Mouse (Mus musculus): ENCODE measurements around the gene Ajap1. TPM values are rescaled to one million over a fixed set of nuclear protein-coding genes. Genes with fewer than 3 reads are reported as not detected.

Gene Ajap1
- polyA plus RNA-seq, 1 experiment from 2014 or later, result 0.28 TPM

DNA sequence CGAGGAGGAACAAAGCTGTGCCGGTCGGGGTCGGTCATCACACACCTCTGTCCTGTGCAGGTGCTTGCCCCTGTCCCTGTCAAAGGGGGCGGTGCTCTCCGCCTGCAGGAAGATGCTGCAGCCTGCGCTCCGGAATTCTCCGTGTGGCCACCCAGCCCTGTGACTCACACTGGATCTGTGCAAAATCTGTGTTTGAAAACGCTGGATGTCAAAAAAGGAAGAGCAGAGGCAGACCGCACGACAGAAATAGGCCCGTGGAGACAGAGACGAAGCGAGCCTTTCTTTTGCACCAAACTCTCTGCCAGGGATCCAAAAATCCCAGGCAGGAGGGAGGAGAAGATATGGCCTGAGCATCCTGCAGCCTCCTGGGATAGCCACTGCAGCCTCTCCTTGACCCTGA is 22.7 kb downstream of the Ajap1 start:
- 70% methylated on average over 15 of the region's 15 CpGs for whole genome bisulfite sequencing
- no peaks in the 10 kb centered on the region for H3K27me3 ChIP-seq (ENCODE audit: control insufficient read depth, insufficient read depth, low read depth, low read length)
- H3K4me3 ChIP-seq (ENCODE audit: low read length), result no peak overlapping the region
- H3K9me3 ChIP-seq (ENCODE audit: control insufficient read depth, low read length), result no peaks in the 10 kb centered on the region
- no peak overlapping the region for H3K4me2 ChIP-seq (ENCODE audit: low read depth, low read length)
- H3K36me3 ChIP-seq (ENCODE audit: control insufficient read depth, insufficient read depth, low read length), result no peaks in the 10 kb centered on the region
- H3K27ac ChIP-seq (ENCODE audit: low read length), result no peak overlapping the region
- ATAC-seq (ENCODE audit: low read depth), result no peak
- no peak overlapping the region for H3K9ac ChIP-seq (ENCODE audit: low read length)
- H3K4me1 ChIP-seq (replicated peaks; ENCODE audit: control insufficient read depth, insufficient read depth, low read length), result no peaks in the 10 kb centered on the region

DNA sequence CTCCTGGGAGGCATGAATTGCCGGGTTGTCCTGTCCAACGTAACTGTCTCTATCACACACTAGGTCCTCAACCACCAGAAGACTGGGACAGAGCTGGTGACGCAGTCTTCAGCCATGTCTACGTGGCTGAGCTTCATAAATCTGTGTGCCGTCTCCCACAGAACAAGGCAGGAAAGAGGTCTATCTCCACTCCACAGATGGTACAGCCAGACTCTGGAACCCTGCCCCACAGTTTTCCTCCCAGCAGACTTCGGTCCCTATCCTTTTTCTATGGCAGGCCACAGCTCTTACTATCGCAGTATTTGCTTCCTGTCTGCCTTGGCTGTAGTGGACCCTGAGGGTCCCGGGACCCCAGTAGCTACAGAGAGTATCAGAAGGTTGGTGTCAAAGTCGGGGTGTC is 23.1 kb downstream of the Ajap1 start:
- no peak overlapping the region for H3K4me2 ChIP-seq (ENCODE audit: low read depth, low read length)
- no peaks in the 10 kb centered on the region for H3K4me1 ChIP-seq (replicated peaks; ENCODE audit: control insufficient read depth, insufficient read depth, low read length)
- ATAC-seq (ENCODE audit: low read depth), result no peak
- H3K27ac ChIP-seq (ENCODE audit: low read length), result no peak overlapping the region
- H3K4me3 ChIP-seq (ENCODE audit: low read length), result no peak overlapping the region
- 85% methylated on average over 9 of the region's 9 CpGs for WGBS
- H3K9me3 ChIP-seq (ENCODE audit: control insufficient read depth, low read length), result no peaks in the 10 kb centered on the region
- no peak overlapping the region for H3K9ac ChIP-seq (ENCODE audit: low read length)
- no peaks in the 10 kb centered on the region for H3K27me3 ChIP-seq (ENCODE audit: control insufficient read depth, insufficient read depth, low read depth, low read length)
- H3K36me3 ChIP-seq (ENCODE audit: control insufficient read depth, insufficient read depth, low read length), result no peaks in the 10 kb centered on the region

DNA sequence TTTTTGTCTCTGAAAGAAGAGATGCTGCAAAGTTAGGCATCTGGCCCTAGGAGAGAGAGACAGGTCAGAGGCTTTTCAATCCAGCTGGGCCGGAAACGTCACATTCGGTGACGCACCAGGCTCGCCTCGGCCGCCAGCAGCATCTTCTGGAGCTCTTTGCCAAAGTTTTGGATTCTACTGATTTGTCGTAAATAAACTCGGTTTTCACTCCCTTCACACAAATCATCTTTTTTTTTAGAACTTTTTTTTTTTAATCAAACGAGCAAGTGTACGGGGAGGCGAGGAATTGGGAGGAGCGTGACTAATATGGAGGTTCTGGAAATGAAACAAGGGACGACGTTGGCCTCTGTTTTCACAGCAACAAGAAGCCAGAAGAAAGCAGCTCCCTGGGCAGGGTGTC is 23.8 kb downstream of the Ajap1 start:
- ATAC-seq (ENCODE audit: low read depth), result no peak
- no peak overlapping the region for H3K27ac ChIP-seq (ENCODE audit: low read length)
- H3K36me3 ChIP-seq (ENCODE audit: control insufficient read depth, insufficient read depth, low read length), result no peaks in the 10 kb centered on the region
- H3K4me2 ChIP-seq (ENCODE audit: low read depth, low read length), result no peak overlapping the region
- 85% methylated on average over 15 of the region's 15 CpGs for WGBS
- no peak overlapping the region for H3K4me3 ChIP-seq (ENCODE audit: low read length)
- no peak overlapping the region for H3K9ac ChIP-seq (ENCODE audit: low read length)
- no peaks in the 10 kb centered on the region for H3K4me1 ChIP-seq (replicated peaks; ENCODE audit: control insufficient read depth, insufficient read depth, low read length)
- no peaks in the 10 kb centered on the region for H3K27me3 ChIP-seq (ENCODE audit: control insufficient read depth, insufficient read depth, low read depth, low read length)
- no peaks in the 10 kb centered on the region for H3K9me3 ChIP-seq (ENCODE audit: control insufficient read depth, low read length)

DNA sequence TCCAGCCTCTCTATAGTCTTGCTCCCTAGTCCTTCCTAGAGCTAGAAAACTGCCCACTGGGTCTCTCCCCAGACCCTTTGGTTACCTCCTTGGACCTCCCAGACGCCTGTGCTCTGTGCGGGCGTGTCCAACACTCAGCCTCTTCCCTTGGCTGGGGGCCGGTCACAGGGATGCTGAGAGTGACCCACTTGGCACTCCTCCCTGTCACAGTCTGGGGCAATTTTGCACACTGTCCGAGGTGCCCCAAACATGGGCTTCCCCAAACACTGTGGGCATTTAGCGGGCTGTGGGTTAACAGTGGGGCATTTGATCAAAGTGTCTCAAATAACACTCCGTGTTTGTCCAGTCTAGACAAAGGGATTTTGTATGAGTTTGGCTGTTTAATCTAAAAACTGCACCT is 29.1 kb downstream of the Ajap1 start:
- Histone ChIP-seq H3K27ac (ENCODE audit: low read length) (no peak overlapping the region), H3K36me3 (ENCODE audit: control insufficient read depth, insufficient read depth, low read length) (no peaks in the 10 kb centered on the region), H3K9me3 (ENCODE audit: control insufficient read depth, low read length) (no peaks in the 10 kb centered on the region), H3K4me1 (replicated peaks; ENCODE audit: control insufficient read depth, insufficient read depth, low read length) (no peaks in the 10 kb centered on the region), H3K27me3 (ENCODE audit: control insufficient read depth, insufficient read depth, low read depth, low read length) (no peaks in the 10 kb centered on the region), H3K4me2 (ENCODE audit: low read depth, low read length) (no peak overlapping the region), H3K4me3 (ENCODE audit: low read length) (no peak overlapping the region), H3K9ac (ENCODE audit: low read length) (no peak overlapping the region)
- WGBS, result 69% methylated on average over 7 of the region's 7 CpGs
- ATAC-seq (ENCODE audit: low read depth), result no peak

DNA sequence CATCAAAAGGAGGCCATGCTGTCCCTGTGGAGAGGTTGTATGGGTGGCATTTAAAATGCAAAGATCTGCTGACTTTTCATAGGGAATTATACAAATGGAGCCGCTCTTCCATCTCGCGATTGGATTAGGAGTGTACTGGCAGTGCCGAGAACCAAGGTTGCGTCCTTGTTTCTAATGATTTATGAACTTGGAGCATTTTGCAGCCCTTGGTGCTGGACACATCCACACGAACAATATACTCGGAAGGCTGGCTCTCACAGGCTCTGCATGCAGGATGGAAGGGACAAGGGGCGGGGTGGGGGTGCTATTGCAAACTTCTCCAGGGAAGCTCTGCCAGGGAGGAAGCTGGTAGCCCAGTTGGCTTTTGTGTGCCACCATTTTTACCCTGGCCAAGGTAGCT is 31.1 kb downstream of the Ajap1 start:
- no peaks in the 10 kb centered on the region for H3K9me3 ChIP-seq (ENCODE audit: control insufficient read depth, low read length)
- 82% methylated on average over 8 of the region's 8 CpGs for WGBS
- no peak overlapping the region for H3K27ac ChIP-seq (ENCODE audit: low read length)
- ATAC-seq (ENCODE audit: low read depth), result no peak
- H3K27me3 ChIP-seq (ENCODE audit: control insufficient read depth, insufficient read depth, low read depth, low read length), result no peaks in the 10 kb centered on the region
- H3K4me1 ChIP-seq (replicated peaks; ENCODE audit: control insufficient read depth, insufficient read depth, low read length), result no peaks in the 10 kb centered on the region
- H3K36me3 ChIP-seq (ENCODE audit: control insufficient read depth, insufficient read depth, low read length), result no peaks in the 10 kb centered on the region
- H3K4me2 ChIP-seq (ENCODE audit: low read depth, low read length), result no peak overlapping the region
- no peak overlapping the region for H3K4me3 ChIP-seq (ENCODE audit: low read length)
- no peak overlapping the region for H3K9ac ChIP-seq (ENCODE audit: low read length)

DNA sequence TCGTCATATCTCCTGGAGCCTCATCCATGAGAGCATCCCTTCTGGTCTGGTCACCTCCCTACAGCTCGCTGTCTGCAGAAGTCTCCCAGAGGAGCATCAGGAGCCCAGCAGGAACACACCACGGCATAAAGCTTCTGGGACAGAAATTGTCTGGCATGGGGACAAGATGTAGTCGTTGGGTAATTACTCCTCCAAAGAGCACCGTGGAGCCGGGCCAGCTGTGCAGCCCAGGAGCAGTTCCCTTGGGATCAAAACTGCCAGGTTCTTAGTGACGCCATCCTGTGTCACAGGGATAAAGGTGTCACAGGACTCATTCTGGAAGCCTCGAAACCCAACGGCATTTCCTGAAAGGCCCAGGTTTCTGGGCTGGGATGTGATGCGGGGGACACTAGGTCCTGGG is 40.1 kb downstream of the Ajap1 start:
- H3K27ac ChIP-seq (ENCODE audit: low read length), result no peak overlapping the region
- 67% methylated on average over 10 of the region's 10 CpGs for WGBS
- no peak overlapping the region for H3K9ac ChIP-seq (ENCODE audit: low read length)
- no peaks in the 10 kb centered on the region for H3K9me3 ChIP-seq (ENCODE audit: control insufficient read depth, low read length)
- H3K4me1 ChIP-seq (replicated peaks; ENCODE audit: control insufficient read depth, insufficient read depth, low read length), result no peaks in the 10 kb centered on the region
- H3K4me2 ChIP-seq (ENCODE audit: low read depth, low read length), result no peak overlapping the region
- H3K27me3 ChIP-seq (ENCODE audit: control insufficient read depth, insufficient read depth, low read depth, low read length), result no peaks in the 10 kb centered on the region
- no peak for ATAC-seq (ENCODE audit: low read depth)
- H3K36me3 ChIP-seq (ENCODE audit: control insufficient read depth, insufficient read depth, low read length), result no peaks in the 10 kb centered on the region
- H3K4me3 ChIP-seq (ENCODE audit: low read length), result no peak overlapping the region

DNA sequence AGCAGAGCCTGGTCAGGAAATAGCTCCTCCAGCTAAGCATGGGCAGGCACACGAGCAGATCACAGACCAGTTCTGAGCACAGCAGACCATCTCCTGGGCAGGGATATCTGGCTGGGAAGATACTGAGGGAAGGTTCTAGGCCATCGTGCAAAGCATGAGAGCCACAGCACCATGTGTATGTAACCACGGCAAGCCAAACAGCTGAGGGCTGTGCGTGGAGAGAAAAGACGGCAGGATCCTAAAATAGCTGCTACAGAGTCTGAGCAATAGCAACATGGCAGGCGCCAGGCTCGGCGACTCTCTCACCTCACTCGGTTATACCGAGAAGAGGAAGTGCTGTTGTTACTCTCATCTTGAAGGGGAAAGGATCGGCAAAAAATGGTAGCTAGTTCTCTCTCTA is 42.7 kb downstream of the Ajap1 start:
- 70% methylated on average over 11 of the region's 11 CpGs for WGBS
- no peak overlapping the region for H3K4me3 ChIP-seq (ENCODE audit: low read length)
- no peaks in the 10 kb centered on the region for H3K27me3 ChIP-seq (ENCODE audit: control insufficient read depth, insufficient read depth, low read depth, low read length)
- H3K4me1 ChIP-seq (replicated peaks; ENCODE audit: control insufficient read depth, insufficient read depth, low read length), result no peaks in the 10 kb centered on the region
- H3K4me2 ChIP-seq (ENCODE audit: low read depth, low read length), result no peak overlapping the region
- ATAC-seq (ENCODE audit: low read depth), result no peak
- H3K27ac ChIP-seq (ENCODE audit: low read length), result no peak overlapping the region
- no peak overlapping the region for H3K9ac ChIP-seq (ENCODE audit: low read length)
- H3K9me3 ChIP-seq (ENCODE audit: control insufficient read depth, low read length), result no peaks in the 10 kb centered on the region
- no peaks in the 10 kb centered on the region for H3K36me3 ChIP-seq (ENCODE audit: control insufficient read depth, insufficient read depth, low read length)

DNA sequence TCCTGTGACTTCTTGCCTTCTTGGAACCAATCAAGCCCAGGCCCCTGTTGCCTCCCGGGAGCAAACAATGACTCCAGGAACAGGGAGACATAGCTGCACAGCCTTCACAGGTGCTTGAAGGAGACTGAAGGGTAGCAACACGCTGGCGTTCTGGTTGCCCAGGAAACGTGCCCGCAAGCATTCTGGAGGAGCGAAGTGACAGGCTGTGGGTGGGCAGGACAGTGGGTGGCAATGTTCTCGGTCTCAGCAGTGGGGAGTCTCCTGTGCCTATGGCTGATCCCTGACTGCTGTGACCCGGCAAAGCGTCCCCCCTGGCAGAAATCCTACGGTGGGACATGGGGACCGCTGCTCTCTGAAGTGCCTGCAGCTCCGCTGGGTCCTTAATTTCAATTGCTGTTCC is 43.6 kb downstream of the Ajap1 start:
- Histone ChIP-seq H3K36me3 (ENCODE audit: control insufficient read depth, insufficient read depth, low read length) (no peaks in the 10 kb centered on the region), H3K4me1 (replicated peaks; ENCODE audit: control insufficient read depth, insufficient read depth, low read length) (no peaks in the 10 kb centered on the region), H3K9ac (ENCODE audit: low read length) (no peak overlapping the region), H3K27ac (ENCODE audit: low read length) (no peak overlapping the region), H3K9me3 (ENCODE audit: control insufficient read depth, low read length) (no peaks in the 10 kb centered on the region), H3K4me3 (ENCODE audit: low read length) (no peak overlapping the region), H3K27me3 (ENCODE audit: control insufficient read depth, insufficient read depth, low read depth, low read length) (no peaks in the 10 kb centered on the region), H3K4me2 (ENCODE audit: low read depth, low read length) (no peak overlapping the region)
- no peak for ATAC-seq (ENCODE audit: low read depth)
- 66% methylated on average over 12 of the region's 12 CpGs for WGBS

DNA sequence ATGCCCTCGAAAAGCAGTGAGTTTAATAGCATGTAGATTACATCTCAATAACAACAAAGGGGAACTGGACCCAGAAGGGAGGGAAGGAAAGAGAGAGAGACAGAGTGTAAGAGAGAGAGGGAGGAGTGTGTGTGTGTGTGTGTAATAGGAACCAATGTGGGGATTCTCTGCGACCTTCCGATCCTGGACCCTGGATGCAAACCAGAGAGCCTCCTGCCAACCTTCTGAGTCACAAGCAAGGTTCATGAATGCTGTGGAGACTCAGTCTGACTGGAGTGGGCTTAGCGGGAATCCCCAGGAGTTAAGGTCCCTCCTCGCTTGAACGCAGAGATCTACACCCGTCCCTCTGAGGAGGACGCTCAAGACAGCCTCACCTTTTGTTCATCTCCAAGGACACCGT is 45.4 kb downstream of the Ajap1 start:
- no peak overlapping the region for H3K4me3 ChIP-seq (ENCODE audit: low read length)
- no peak overlapping the region for H3K4me2 ChIP-seq (ENCODE audit: low read depth, low read length)
- no peaks in the 10 kb centered on the region for H3K27me3 ChIP-seq (ENCODE audit: control insufficient read depth, insufficient read depth, low read depth, low read length)
- 75% methylated on average over 9 of the region's 9 CpGs for WGBS
- no peak overlapping the region for H3K27ac ChIP-seq (ENCODE audit: low read length)
- H3K36me3 ChIP-seq (ENCODE audit: control insufficient read depth, insufficient read depth, low read length), result no peaks in the 10 kb centered on the region
- no peaks in the 10 kb centered on the region for H3K4me1 ChIP-seq (replicated peaks; ENCODE audit: control insufficient read depth, insufficient read depth, low read length)
- H3K9ac ChIP-seq (ENCODE audit: low read length), result no peak overlapping the region
- H3K9me3 ChIP-seq (ENCODE audit: control insufficient read depth, low read length), result no peaks in the 10 kb centered on the region
- ATAC-seq (ENCODE audit: low read depth), result no peak

DNA sequence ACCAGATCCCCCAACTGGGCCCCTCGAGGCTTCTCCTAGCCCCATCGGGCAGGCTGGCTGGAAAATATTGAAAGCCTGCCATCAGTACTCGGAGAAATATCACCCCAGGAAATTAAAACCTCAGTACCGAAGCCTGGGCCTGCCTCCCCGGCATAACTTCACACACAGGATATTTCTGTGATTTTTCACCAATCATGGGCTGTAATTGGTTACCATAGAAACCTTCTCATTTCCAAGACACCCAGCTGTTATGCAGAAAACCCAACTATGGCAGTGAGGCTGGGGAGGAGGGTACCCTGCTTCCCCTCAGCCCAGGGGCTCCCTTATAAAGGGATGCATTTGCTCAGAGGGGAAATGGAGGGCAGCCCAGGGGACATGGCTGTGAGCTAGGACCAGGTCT is 46.7 kb downstream of the Ajap1 start:
- Histone ChIP-seq H3K9ac (ENCODE audit: low read length) (no peak overlapping the region), H3K9me3 (ENCODE audit: control insufficient read depth, low read length) (no peaks in the 10 kb centered on the region), H3K36me3 (ENCODE audit: control insufficient read depth, insufficient read depth, low read length) (no peaks in the 10 kb centered on the region), H3K27ac (ENCODE audit: low read length) (no peak overlapping the region), H3K27me3 (ENCODE audit: control insufficient read depth, insufficient read depth, low read depth, low read length) (no peaks in the 10 kb centered on the region), H3K4me3 (ENCODE audit: low read length) (no peak overlapping the region), H3K4me2 (ENCODE audit: low read depth, low read length) (no peak overlapping the region), H3K4me1 (replicated peaks; ENCODE audit: control insufficient read depth, insufficient read depth, low read length) (no peaks in the 10 kb centered on the region)
- 68% methylated on average over 5 of the region's 5 CpGs for WGBS
- no peak for ATAC-seq (ENCODE audit: low read depth)

All from lung, embryonic 16.5 days (tissue).